Mouse (Mus musculus): ENCODE measurements around the gene Rmnd5a. TPM values are rescaled to one million over a fixed set of nuclear protein-coding genes. Genes with fewer than 3 reads are reported as not detected.
A peak's percentile ranks its signal among the peaks of the same experiment; 100 is the strongest.
"Not testable (repeated sequence)": the region's sequence is repeated elsewhere in the genome, so short reads cannot be mapped to it uniquely, and the experiment has no call there.

The Rmnd5a gene
- polyA plus RNA-seq, 1 experiment from 2014 or later = 9.4 TPM

- no peak for DNase-seq (ENCODE audit: low spot score)
- no peak for ATAC-seq (replicated peaks; ENCODE audit: low FRiP score)
- 51% methylated on average over 8 of the region's 8 CpGs for WGBS
Observed at GRCm38 (mm10) chr6:71457956-71458608, 17.6 kb upstream of the Rmnd5a start.

GRCm38 (mm10) chr6:71453983-71454739, 13.7 kb upstream of the Rmnd5a start:
- not testable (repeated sequence) for DNase-seq (ENCODE audit: low spot score); H3K4me1 ChIP-seq (replicated peaks; ENCODE audit: control insufficient read depth, insufficient read depth, low read length); H3K4me2 ChIP-seq; H3K27ac ChIP-seq (ENCODE audit: low read depth, low read length); H3K36me3 ChIP-seq (ENCODE audit: control insufficient read depth, insufficient read depth, low read length); H3K9me3 ChIP-seq (ENCODE audit: control insufficient read depth, low read length); H3K4me3 ChIP-seq (ENCODE audit: low read depth, low read length); H3K27me3 ChIP-seq (replicated peaks; ENCODE audit: control insufficient read depth, insufficient read depth, low read length); ATAC-seq (replicated peaks; ENCODE audit: low FRiP score); H3K9ac ChIP-seq (ENCODE audit: low read depth, low read length)

More at GRCm38 (mm10) chr6:71457956-71458608, 17.6 kb upstream of the Rmnd5a start:
- no peak overlapping the region for H3K9ac ChIP-seq (ENCODE audit: low read depth, low read length)
- no peak overlapping the region for H3K4me3 ChIP-seq (ENCODE audit: low read depth, low read length)
- H3K4me2 ChIP-seq = no peak overlapping the region
- H3K27me3 ChIP-seq (replicated peaks; ENCODE audit: control insufficient read depth, insufficient read depth, low read length) = no peaks in the 10 kb centered on the region
- H3K4me1 ChIP-seq (replicated peaks; ENCODE audit: control insufficient read depth, insufficient read depth, low read length) = no peaks in the 10 kb centered on the region
- no peaks in the 10 kb centered on the region for H3K9me3 ChIP-seq (ENCODE audit: control insufficient read depth, low read length)
- no peak overlapping the region for H3K27ac ChIP-seq (ENCODE audit: low read depth, low read length)
- no peaks in the 10 kb centered on the region for H3K36me3 ChIP-seq (ENCODE audit: control insufficient read depth, insufficient read depth, low read length)

- H3K9me3 ChIP-seq (ENCODE audit: control insufficient read depth, low read length) = no peaks in the 10 kb centered on the region
- no peaks in the 10 kb centered on the region for H3K4me1 ChIP-seq (replicated peaks; ENCODE audit: control insufficient read depth, insufficient read depth, low read length)
- ATAC-seq (replicated peaks; ENCODE audit: low FRiP score) (no peak), DNase-seq (ENCODE audit: low spot score) (peak; percentile 10)
- no peaks in the 10 kb centered on the region for H3K36me3 ChIP-seq (ENCODE audit: control insufficient read depth, insufficient read depth, low read length)
- WGBS = 66% methylated on average over 2 of the region's 2 CpGs
- H3K27ac ChIP-seq (ENCODE audit: low read depth, low read length) = no peak overlapping the region
- no peak overlapping the region for H3K4me2 ChIP-seq
- no peak overlapping the region for H3K4me3 ChIP-seq (ENCODE audit: low read depth, low read length)
- no peak overlapping the region for H3K9ac ChIP-seq (ENCODE audit: low read depth, low read length)
- H3K27me3 ChIP-seq (replicated peaks; ENCODE audit: control insufficient read depth, insufficient read depth, low read length) = no peaks in the 10 kb centered on the region
Observed at GRCm38 (mm10) chr6:71452792-71453191, 12.4 kb upstream of the Rmnd5a start.

GRCm38 (mm10) chr6:71445560-71445959, 5.1 kb upstream of the Rmnd5a start:
- H3K4me2 ChIP-seq = no peak overlapping the region
- 72% methylated on average over 6 of the region's 6 CpGs for WGBS
- H3K27ac ChIP-seq (ENCODE audit: low read depth, low read length) = no peak overlapping the region
- H3K36me3 ChIP-seq (ENCODE audit: control insufficient read depth, insufficient read depth, low read length) = no peaks in the 10 kb centered on the region
- 0 out of 2 replicates have a peak, but pooled peaks cover 2% of the 10 kb centered on the region for H3K4me1 ChIP-seq (replicated peaks; ENCODE audit: control insufficient read depth, insufficient read depth, low read length)
- no peak overlapping the region for H3K9ac ChIP-seq (ENCODE audit: low read depth, low read length)
- ATAC-seq (replicated peaks; ENCODE audit: low FRiP score) = no peak
- no peak for DNase-seq (ENCODE audit: low spot score)
- H3K4me3 ChIP-seq (ENCODE audit: low read depth, low read length) = no peak overlapping the region
- H3K9me3 ChIP-seq (ENCODE audit: control insufficient read depth, low read length) = no peaks in the 10 kb centered on the region
- no peaks in the 10 kb centered on the region for H3K27me3 ChIP-seq (replicated peaks; ENCODE audit: control insufficient read depth, insufficient read depth, low read length)

- no peaks in the 10 kb centered on the region for H3K9me3 ChIP-seq (ENCODE audit: control insufficient read depth, low read length)
- 0 out of 2 replicates have a peak, but pooled peaks cover 2% of the 10 kb centered on the region for H3K4me1 ChIP-seq (replicated peaks; ENCODE audit: control insufficient read depth, insufficient read depth, low read length)
- no peaks in the 10 kb centered on the region for H3K27me3 ChIP-seq (replicated peaks; ENCODE audit: control insufficient read depth, insufficient read depth, low read length)
- no peak for DNase-seq (ENCODE audit: low spot score)
- no peak overlapping the region for H3K27ac ChIP-seq (ENCODE audit: low read depth, low read length)
- no peak overlapping the region for H3K9ac ChIP-seq (ENCODE audit: low read depth, low read length)
- H3K36me3 ChIP-seq (ENCODE audit: control insufficient read depth, insufficient read depth, low read length) = no peaks in the 10 kb centered on the region
- 39% methylated on average over 1 of the region's 1 CpGs for WGBS
- H3K4me3 ChIP-seq (ENCODE audit: low read depth, low read length) = no peak overlapping the region
- no peak overlapping the region for H3K4me2 ChIP-seq
- no peak for ATAC-seq (replicated peaks; ENCODE audit: low FRiP score)
Observed at GRCm38 (mm10) chr6:71444756-71445155, 4.3 kb upstream of the Rmnd5a start.

GRCm38 (mm10) chr6:71442130-71442529, 1.7 kb upstream of the Rmnd5a start:
- Histone ChIP-seq H3K9ac (ENCODE audit: low read depth, low read length) (no peak overlapping the region), H3K4me1 (replicated peaks; ENCODE audit: control insufficient read depth, insufficient read depth, low read length) (peaks cover 14% of the 10 kb centered on the region), H3K4me3 (ENCODE audit: low read depth, low read length) (no peak overlapping the region), H3K27me3 (replicated peaks; ENCODE audit: control insufficient read depth, insufficient read depth, low read length) (no peaks in the 10 kb centered on the region), H3K4me2 (no peak overlapping the region; the same call in 1 of the 2 replicates), H3K27ac (ENCODE audit: low read depth, low read length) (no peak overlapping the region), H3K9me3 (ENCODE audit: control insufficient read depth, low read length) (no peaks in the 10 kb centered on the region), H3K36me3 (ENCODE audit: control insufficient read depth, insufficient read depth, low read length) (no peaks in the 10 kb centered on the region)
- ATAC-seq (replicated peaks; ENCODE audit: low FRiP score) (no peak), DNase-seq (ENCODE audit: low spot score) (no peak)
- 81% methylated on average over 2 of the region's 3 CpGs for WGBS

GRCm38 (mm10) chr6:71441251-71441580, 779 bp upstream of the Rmnd5a start:
- peak overlapping the region; percentile 83 for H3K4me2 ChIP-seq
- no peak for DNase-seq (ENCODE audit: low spot score)
- ATAC-seq (replicated peaks; ENCODE audit: low FRiP score) = peak; percentile 0; the same call in 1 of the 2 replicates
- peak overlapping the region; percentile 80 for H3K9ac ChIP-seq (ENCODE audit: low read depth, low read length)
- no peaks in the 10 kb centered on the region for H3K36me3 ChIP-seq (ENCODE audit: control insufficient read depth, insufficient read depth, low read length)
- H3K27ac ChIP-seq (ENCODE audit: low read depth, low read length) = peak overlapping the region; percentile 91
- WGBS = 7% methylated on average over 12 of the region's 12 CpGs
- H3K4me3 ChIP-seq (ENCODE audit: low read depth, low read length) = peak overlapping the region; percentile 99
- no peaks in the 10 kb centered on the region for H3K27me3 ChIP-seq (replicated peaks; ENCODE audit: control insufficient read depth, insufficient read depth, low read length)
- no peaks in the 10 kb centered on the region for H3K9me3 ChIP-seq (ENCODE audit: control insufficient read depth, low read length)
- H3K4me1 ChIP-seq (replicated peaks; ENCODE audit: control insufficient read depth, insufficient read depth, low read length) = peaks cover 17% of the 10 kb centered on the region

- Histone ChIP-seq H3K9ac (ENCODE audit: low read depth, low read length) (peak overlapping the region; percentile 96), H3K4me3 (ENCODE audit: low read depth, low read length) (peak overlapping the region; percentile 99), H3K27me3 (replicated peaks; ENCODE audit: control insufficient read depth, insufficient read depth, low read length) (no peaks in the 10 kb centered on the region), H3K4me1 (replicated peaks; ENCODE audit: control insufficient read depth, insufficient read depth, low read length) (peaks cover 17% of the 10 kb centered on the region), H3K27ac (ENCODE audit: low read depth, low read length) (peak overlapping the region; percentile 97), H3K9me3 (ENCODE audit: control insufficient read depth, low read length) (no peaks in the 10 kb centered on the region), H3K4me2 (peak overlapping the region; percentile 92), H3K36me3 (ENCODE audit: control insufficient read depth, insufficient read depth, low read length) (no peaks in the 10 kb centered on the region)
- DNase-seq (ENCODE audit: low spot score) = no peak
- under 1% methylated on average over 21 of the region's 47 CpGs for WGBS
- ATAC-seq (replicated peaks; ENCODE audit: low FRiP score) = peak; percentile 34
Observed at GRCm38 (mm10) chr6:71440217-71440491, 283 bp downstream of the Rmnd5a start.

Data from liver, embryonic 11.5 days (tissue).